Mouse (Mus musculus): ENCODE results near the gene Hsdl1.
A peak's percentile ranks its signal among the peaks of the same experiment; 100 is the strongest.

The Hsdl1 gene

GRCm38 (mm10) chr8:119574437-119575365 lies at the start of gene Hsdl1, which contains the start of gene Dnaaf1:
Gene Hsdl1 (minus strand): TSS chr8:119575183.
Gene Dnaaf1 (plus strand): TSS chr8:119575235.
- DNase-seq (ENCODE audit: low read depth, low spot score) = peak; percentile 89

- DNase-seq (ENCODE audit: low read depth, low spot score) = no peak
Measured at GRCm38 (mm10) chr8:119623744-119624143, 48.8 kb upstream of the Hsdl1 start.

GRCm38 (mm10) chr8:119623061-119623460 lies 48.1 kb upstream of the Hsdl1 start:
- DNase-seq (ENCODE audit: low read depth, low spot score) = no peak

- no peak for DNase-seq (ENCODE audit: low read depth, low spot score)
Measured at GRCm38 (mm10) chr8:119622555-119622954, 47.6 kb upstream of the Hsdl1 start.

- DNase-seq (ENCODE audit: low read depth, low spot score) = no peak
Measured at GRCm38 (mm10) chr8:119620848-119621465, 46.0 kb upstream of the Hsdl1 start.

GRCm38 (mm10) chr8:119620116-119620840 lies 45.3 kb upstream of the Hsdl1 start:
- DNase-seq (ENCODE audit: low read depth, low spot score) = no peak

GRCm38 (mm10) chr8:119618887-119619286 lies 43.9 kb upstream of the Hsdl1 start:
- DNase-seq (ENCODE audit: low read depth, low spot score) = no peak

GRCm38 (mm10) chr8:119617586-119617985 lies 42.6 kb upstream of the Hsdl1 start:
- DNase-seq (ENCODE audit: low read depth, low spot score) = no peak

- DNase-seq (ENCODE audit: low read depth, low spot score) = no peak
Measured at GRCm38 (mm10) chr8:119616811-119617210, 41.8 kb upstream of the Hsdl1 start.

GRCm38 (mm10) chr8:119616358-119616757 lies 41.4 kb upstream of the Hsdl1 start:
- no peak for DNase-seq (ENCODE audit: low read depth, low spot score)

- no peak for DNase-seq (ENCODE audit: low read depth, low spot score)
Measured at GRCm38 (mm10) chr8:119615096-119615495, 40.1 kb upstream of the Hsdl1 start.

GRCm38 (mm10) chr8:119612471-119612870 lies 37.5 kb upstream of the Hsdl1 start, which contains the start of gene Adad2:
Gene Adad2 (plus strand): TSS chr8:119612747.
- no peak for DNase-seq (ENCODE audit: low read depth, low spot score)

GRCm38 (mm10) chr8:119606224-119606623 lies 31.2 kb upstream of the Hsdl1 start:
- no peak for DNase-seq (ENCODE audit: low read depth, low spot score)

GRCm38 (mm10) chr8:119604996-119605395 lies 30.0 kb upstream of the Hsdl1 start, which contains the start of gene Taf1c:
Gene Taf1c (minus strand): TSS chr8:119605222.
- peak; percentile 89 for DNase-seq (ENCODE audit: low read depth, low spot score)

- no peak for DNase-seq (ENCODE audit: low read depth, low spot score)
Measured at GRCm38 (mm10) chr8:119604398-119604803, 29.4 kb upstream of the Hsdl1 start.

- DNase-seq (ENCODE audit: low read depth, low spot score) = no peak
Measured at GRCm38 (mm10) chr8:119603771-119604170, 28.8 kb upstream of the Hsdl1 start.

GRCm38 (mm10) chr8:119591456-119591855 lies 16.5 kb upstream of the Hsdl1 start:
- DNase-seq (ENCODE audit: low read depth, low spot score) = no peak

GRCm38 (mm10) chr8:119590348-119590747 lies 15.4 kb upstream of the Hsdl1 start:
- DNase-seq (ENCODE audit: low read depth, low spot score) = no peak

GRCm38 (mm10) chr8:119588844-119589243 lies 13.9 kb upstream of the Hsdl1 start:
- no peak for DNase-seq (ENCODE audit: low read depth, low spot score)

- no peak for DNase-seq (ENCODE audit: low read depth, low spot score)
Measured at GRCm38 (mm10) chr8:119588321-119588720, 13.3 kb upstream of the Hsdl1 start.

- no peak for DNase-seq (ENCODE audit: low read depth, low spot score)
Measured at GRCm38 (mm10) chr8:119585901-119586300, 10.9 kb upstream of the Hsdl1 start.

All from embryo, embryonic 11.5 days (tissue).